Comparison of ENCODE assay signal across 8 mouse cellular contexts in the genomic region with DNA sequence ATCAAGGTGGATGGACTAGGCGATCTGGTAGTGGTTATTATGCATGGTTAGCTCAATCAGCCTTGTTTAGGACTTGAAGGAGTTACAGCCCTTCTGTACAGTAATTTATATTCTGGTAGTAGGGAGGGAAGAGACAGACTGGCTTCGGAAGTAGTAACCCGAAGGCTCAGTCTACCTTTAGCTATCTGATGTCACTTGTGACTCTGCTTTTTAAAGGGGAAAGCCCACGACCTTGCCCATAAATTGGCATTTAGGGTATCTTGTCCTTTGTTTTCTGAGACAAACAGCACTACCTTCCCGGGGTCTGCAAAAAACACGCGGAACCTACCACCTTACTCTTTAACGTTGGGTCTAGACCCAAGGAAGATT. TPM values are rescaled to one million over a fixed set of nuclear protein-coding genes. Genes with fewer than 3 reads are reported as not detected.
A peak's percentile ranks its signal among the peaks of the same experiment; 100 is the strongest.
DNase-seq lines count a peak whose midpoint lies in the region; ATAC-seq and TF ChIP-seq lines count a peak whose summit lies in the region.

No protein-coding gene starts in this region.

- DNase-seq in heart, adult 11 months, result no peak
- DNase-seq in midbrain, embryonic 14.5 days, result no peak
- DNase-seq in adrenal gland, adult (ENCODE audit: inconsistent age in 2 of 2, low spot score in 1 of 2), result no peak
- DNase-seq in right cerebral cortex, adult 18-20 months, result no peak
- no peak for DNase-seq in urinary bladder, postnatal 10 days (ENCODE audit: low spot score)

- no peak for TF ChIP-seq CTCF in bone marrow macrophage, adult 2 months (IDR thresholded peaks at IDR 0.05; ENCODE audit: low read depth, low read length)

- no peak for ATAC-seq in heart, embryonic 16.5 days (replicated peaks; ENCODE audit: extremely low read depth, insufficient read depth, low FRiP score)
- ATAC-seq in hindbrain, embryonic 15.5 days (ENCODE audit: low FRiP score, low read depth), result no peak
- ATAC-seq in midbrain, embryonic 14.5 days (ENCODE audit: low FRiP score, low TSS enrichment), result no peak

- WGBS in heart, embryonic 16.5 days, result 4% methylated on average over 8 of the region's 8 CpGs
- WGBS in hindbrain, embryonic 15.5 days, result 7% methylated on average over 8 of the region's 8 CpGs
- WGBS in midbrain, embryonic 14.5 days, result 6% methylated on average over 8 of the region's 8 CpGs

- peaks cover 20% of the 10 kb centered on the region for H3K4me1 ChIP-seq in heart, embryonic 16.5 days (ENCODE audit: control insufficient read depth, insufficient read depth, low read length)
- H3K4me1 ChIP-seq in bone marrow macrophage, adult 2 months (ENCODE audit: control insufficient read depth, insufficient read depth, low read length), result peaks cover 39% of the 10 kb centered on the region
- H3K4me1 ChIP-seq in hindbrain, embryonic 15.5 days (replicated peaks), result peaks cover 33% of the 10 kb centered on the region
- peaks cover 24% of the 10 kb centered on the region for H3K4me1 ChIP-seq in midbrain, embryonic 14.5 days (ENCODE audit: control insufficient read depth, insufficient read depth, low read length)

- H3K27me3 ChIP-seq in heart, embryonic 16.5 days (ENCODE audit: control insufficient read depth, insufficient read depth, low read length), result no peaks in the 10 kb centered on the region
- 0 out of 2 replicates have a peak, but pooled peaks cover 4% of the 10 kb centered on the region for H3K27me3 ChIP-seq in hindbrain, embryonic 15.5 days
- H3K27me3 ChIP-seq in midbrain, embryonic 14.5 days (ENCODE audit: control insufficient read depth, insufficient read depth, low read length), result peaks cover 5% of the 10 kb centered on the region

- peak overlapping the region; percentile 92 for H3K9ac ChIP-seq in heart, embryonic 16.5 days (ENCODE audit: low read length)
- peak overlapping the region; percentile 94; the same call in 1 of the 2 replicates for H3K9ac ChIP-seq in hindbrain, embryonic 15.5 days
- no peak overlapping the region; the same call in 1 of the 2 replicates for H3K9ac ChIP-seq in midbrain, embryonic 14.5 days (replicated peaks; ENCODE audit: low read length)

- H3K36me3 ChIP-seq in heart, embryonic 16.5 days (ENCODE audit: control insufficient read depth, insufficient read depth), result no peaks in the 10 kb centered on the region
- H3K36me3 ChIP-seq in hindbrain, embryonic 15.5 days, result peaks cover 15% of the 10 kb centered on the region
- H3K36me3 ChIP-seq in midbrain, embryonic 14.5 days (ENCODE audit: control insufficient read depth, insufficient read depth, low read length), result peaks cover 19% of the 10 kb centered on the region

- peak overlapping the region; percentile 90 for H3K4me2 ChIP-seq in heart, embryonic 16.5 days (ENCODE audit: low read depth, low read length)
- H3K4me2 ChIP-seq in hindbrain, embryonic 15.5 days, result peak overlapping the region; percentile 83
- peak overlapping the region; percentile 79 for H3K4me2 ChIP-seq in midbrain, embryonic 14.5 days (ENCODE audit: low read length)

- peak overlapping the region; percentile 92 for H3K27ac ChIP-seq in heart, embryonic 16.5 days (ENCODE audit: low read length)
- H3K27ac ChIP-seq in bone marrow macrophage, adult 2 months (ENCODE audit: insufficient read depth, low read depth, low read length), result peak overlapping the region; percentile 89
- H3K27ac ChIP-seq in hindbrain, embryonic 15.5 days (replicated peaks), result peak overlapping the region; percentile 92
- peak overlapping the region; percentile 82; the same call in 1 of the 2 replicates for H3K27ac ChIP-seq in midbrain, embryonic 14.5 days (replicated peaks; ENCODE audit: low read depth, low read length)

- H3K9me3 ChIP-seq in heart, embryonic 16.5 days (replicated peaks; ENCODE audit: control insufficient read depth, low read length), result no peaks in the 10 kb centered on the region
- no peaks in the 10 kb centered on the region for H3K9me3 ChIP-seq in hindbrain, embryonic 15.5 days
- H3K9me3 ChIP-seq in midbrain, embryonic 14.5 days (ENCODE audit: control insufficient read depth, low read length), result no peaks in the 10 kb centered on the region

- TF ChIP-seq POLR2A in bone marrow macrophage, adult 2 months (IDR thresholded peaks at IDR 0.05; ENCODE audit: borderline replicate concordance, low read depth, low read length), result no peak

- H3K4me3 ChIP-seq in heart, embryonic 16.5 days (ENCODE audit: low read length), result peak overlapping the region; percentile 83
- peak overlapping the region; percentile 89 for H3K4me3 ChIP-seq in bone marrow macrophage, adult 2 months (ENCODE audit: insufficient read depth, low read length)
- H3K4me3 ChIP-seq in hindbrain, embryonic 15.5 days, result peak overlapping the region; percentile 93
- peak overlapping the region; percentile 68 for H3K4me3 ChIP-seq in midbrain, embryonic 14.5 days (replicated peaks; ENCODE audit: low read depth, low read length)

RNA-seq across cellular contexts. Expression of gene Acaa1a, which starts 0.7 kb away (rescaled TPM):
- 100 and 104 TPM in 2 replicates for polyA plus RNA-seq in heart, embryonic 16.5 days (2015; fragmentation: Nextera tagmentation; extraction: Ambion mirVana)
- 99.1 and 103 TPM in 2 replicates for polyA plus RNA-seq in bone marrow macrophage, adult 2 months (2012; ENCODE audit: insufficient read depth, insufficient read length, missing spikeins)
- polyA plus RNA-seq in hindbrain, embryonic 15.5 days (2015; fragmentation: Nextera tagmentation; extraction: Ambion mirVana), result 111 and 125 TPM in 2 replicates
- 85.4 and 92.0 TPM in 2 replicates for polyA plus RNA-seq in midbrain, embryonic 14.5 days (2014; fragmentation: Nextera tagmentation; extraction: Ambion mirVana)

RNA-seq across cellular contexts. Expression of gene Myd88, which starts 1.0 kb away (rescaled TPM):
- polyA plus RNA-seq in heart, embryonic 16.5 days (2015; fragmentation: Nextera tagmentation; extraction: Ambion mirVana), result 18.1 and 19.0 TPM in 2 replicates
- polyA plus RNA-seq in bone marrow macrophage, adult 2 months (2012; ENCODE audit: insufficient read depth, insufficient read length, missing spikeins), result 83.8 and 93.5 TPM in 2 replicates
- 6.6 and 6.8 TPM in 2 replicates for polyA plus RNA-seq in hindbrain, embryonic 15.5 days (2015; fragmentation: Nextera tagmentation; extraction: Ambion mirVana)
- polyA plus RNA-seq in midbrain, embryonic 14.5 days (2014; fragmentation: Nextera tagmentation; extraction: Ambion mirVana), result 3.4 and 5.6 TPM in 2 replicates

RNA-seq across cellular contexts. Expression of gene Xylb, which starts 17.0 kb away (rescaled TPM):
- 1.00 and 1.1 TPM in 2 replicates for polyA plus RNA-seq in heart, embryonic 16.5 days (2015; fragmentation: Nextera tagmentation; extraction: Ambion mirVana)
- 5.5 and 6.1 TPM in 2 replicates for polyA plus RNA-seq in bone marrow macrophage, adult 2 months (2012; ENCODE audit: insufficient read depth, insufficient read length, missing spikeins)
- 2.9 and 3.8 TPM in 2 replicates for polyA plus RNA-seq in hindbrain, embryonic 15.5 days (2015; fragmentation: Nextera tagmentation; extraction: Ambion mirVana)
- polyA plus RNA-seq in midbrain, embryonic 14.5 days (2014; fragmentation: Nextera tagmentation; extraction: Ambion mirVana), result 1.5 and 2.4 TPM in 2 replicates

RNA-seq across cellular contexts. Expression of gene Oxsr1, which starts 18.0 kb away (rescaled TPM):
- polyA plus RNA-seq in heart, embryonic 16.5 days (2015; fragmentation: Nextera tagmentation; extraction: Ambion mirVana), result 8.3 TPM in 2 replicates
- polyA plus RNA-seq in bone marrow macrophage, adult 2 months (2012; ENCODE audit: insufficient read depth, insufficient read length, missing spikeins), result 27.8 and 29.2 TPM in 2 replicates
- 13.8 TPM in 2 replicates for polyA plus RNA-seq in hindbrain, embryonic 15.5 days (2015; fragmentation: Nextera tagmentation; extraction: Ambion mirVana)
- 13.0 and 18.2 TPM in 2 replicates for polyA plus RNA-seq in midbrain, embryonic 14.5 days (2014; fragmentation: Nextera tagmentation; extraction: Ambion mirVana)

RNA-seq across cellular contexts. Expression of gene Slc22a14, which starts 25.2 kb away (rescaled TPM):
- 0.20 TPM in 1 of 2 replicates, not detected in the other for polyA plus RNA-seq in heart, embryonic 16.5 days (2015; fragmentation: Nextera tagmentation; extraction: Ambion mirVana)
- not detected in 2 replicates for polyA plus RNA-seq in bone marrow macrophage, adult 2 months (2012; ENCODE audit: insufficient read depth, insufficient read length, missing spikeins)
- polyA plus RNA-seq in hindbrain, embryonic 15.5 days (2015; fragmentation: Nextera tagmentation; extraction: Ambion mirVana), result 0.07 TPM in 1 of 2 replicates, not detected in the other
- not detected in 2 replicates for polyA plus RNA-seq in midbrain, embryonic 14.5 days (2014; fragmentation: Nextera tagmentation; extraction: Ambion mirVana)
